Comparison of ENCODE assay signal across 22 mouse cellular contexts in genomic region chr14:18758003-18758402, GRCm38 (mm10).
DNase-seq lines count a peak whose midpoint lies in the region; ATAC-seq and TF ChIP-seq lines count a peak whose summit lies in the region.
"Had no signal": no experiment of that assay in that cellular context is flagged by ENCODE, and none has a peak within 500 bp of the region (broad histone marks: within the 10 kb centered on the region; RNA-seq: fewer than 3 reads in every experiment).

No protein-coding gene starts in this region.

- no peaks in the 10 kb centered on the region for H3K36me3 ChIP-seq in kidney, embryonic 16.5 days (ENCODE audit: insufficient read depth, low read length)
- H3K36me3 ChIP-seq in kidney, embryonic 14.5 days (ENCODE audit: control insufficient read depth, insufficient read depth, low read length), result no peaks in the 10 kb centered on the region
- no peaks in the 10 kb centered on the region for H3K36me3 ChIP-seq in kidney, postnatal 0 days (ENCODE audit: insufficient read depth, low read length)
- no peaks in the 10 kb centered on the region for H3K36me3 ChIP-seq in midbrain, embryonic 16.5 days (ENCODE audit: control insufficient read depth, insufficient read depth, low read length)
- H3K36me3 ChIP-seq: embryonic facial prominence, embryonic 12.5 days; forebrain, embryonic 15.5 days; heart, embryonic 10.5 days; hindbrain, embryonic 12.5 days had no signal

- H3K4me1 ChIP-seq in kidney, embryonic 16.5 days (ENCODE audit: insufficient read depth, low read length), result no peaks in the 10 kb centered on the region
- H3K4me1 ChIP-seq in kidney, embryonic 14.5 days (ENCODE audit: control insufficient read depth, insufficient read depth, low read length), result no peaks in the 10 kb centered on the region
- H3K4me1 ChIP-seq in kidney, postnatal 0 days (replicated peaks; ENCODE audit: insufficient read depth, low read length), result no peaks in the 10 kb centered on the region
- peaks cover 8% of the 10 kb centered on the region for H3K4me1 ChIP-seq in midbrain, embryonic 16.5 days (ENCODE audit: control insufficient read depth, insufficient read depth, low read length)
- H3K4me1 ChIP-seq: embryonic facial prominence, embryonic 12.5 days; heart, embryonic 10.5 days had no signal

- H3K4me3 ChIP-seq in kidney, embryonic 16.5 days (ENCODE audit: low read length), result no peak overlapping the region
- H3K4me3 ChIP-seq in kidney, embryonic 14.5 days (ENCODE audit: low read length), result no peak overlapping the region
- no peak overlapping the region for H3K4me3 ChIP-seq in kidney, postnatal 0 days (replicated peaks; ENCODE audit: low read depth, low read length)
- no peak overlapping the region for H3K4me3 ChIP-seq in midbrain, embryonic 16.5 days (ENCODE audit: low read depth, low read length)
- H3K4me3 ChIP-seq: embryonic facial prominence, embryonic 12.5 days; forebrain, embryonic 15.5 days; heart, embryonic 10.5 days; hindbrain, embryonic 12.5 days had no signal

- no peak overlapping the region for H3K9ac ChIP-seq in kidney, embryonic 16.5 days (replicated peaks; ENCODE audit: low read length)
- H3K9ac ChIP-seq in kidney, embryonic 14.5 days (ENCODE audit: low read depth, low read length), result no peak overlapping the region
- H3K9ac ChIP-seq in kidney, postnatal 0 days (ENCODE audit: low read depth, low read length), result no peak overlapping the region
- H3K9ac ChIP-seq in midbrain, embryonic 16.5 days (ENCODE audit: low read depth, low read length), result no peak overlapping the region
- H3K9ac ChIP-seq: embryonic facial prominence, embryonic 12.5 days; forebrain, embryonic 15.5 days; hindbrain, embryonic 12.5 days had no signal

- no peak overlapping the region for H3K27ac ChIP-seq in kidney, embryonic 16.5 days (ENCODE audit: low read length)
- no peak overlapping the region for H3K27ac ChIP-seq in kidney, embryonic 14.5 days (ENCODE audit: low read depth, low read length)
- no peak overlapping the region for H3K27ac ChIP-seq in kidney, postnatal 0 days
- no peak overlapping the region for H3K27ac ChIP-seq in midbrain, embryonic 16.5 days (ENCODE audit: low read length)
- H3K27ac ChIP-seq: embryonic facial prominence, embryonic 12.5 days; heart, embryonic 10.5 days; hindbrain, embryonic 12.5 days had no signal

- ATAC-seq in kidney, embryonic 16.5 days (ENCODE audit: low FRiP score, low TSS enrichment), result no peak
- ATAC-seq in kidney, embryonic 14.5 days (ENCODE audit: low FRiP score, low TSS enrichment), result no peak
- peak; percentile 29; the same call in 1 of the 2 replicates for ATAC-seq in kidney, postnatal 0 days (replicated peaks; ENCODE audit: low FRiP score, low read depth)
- ATAC-seq in midbrain, embryonic 16.5 days, result no peak
- ATAC-seq: activated CD4-positive, CD25-positive, alpha-beta regulatory T cell, adult 4 months; Patski had no signal

- WGBS in kidney, embryonic 16.5 days, result 67% methylated on average over 2 of the region's 2 CpGs
- 84% methylated on average over 2 of the region's 2 CpGs for WGBS in kidney, embryonic 14.5 days
- WGBS in kidney, postnatal 0 days, result 80% methylated on average over 2 of the region's 2 CpGs
- 86% methylated on average over 2 of the region's 2 CpGs for WGBS in midbrain, embryonic 16.5 days

- no peaks in the 10 kb centered on the region for H3K27me3 ChIP-seq in kidney, embryonic 16.5 days (ENCODE audit: insufficient read depth, low read length)
- no peaks in the 10 kb centered on the region for H3K27me3 ChIP-seq in kidney, embryonic 14.5 days (ENCODE audit: control insufficient read depth, insufficient read depth, low read length)
- H3K27me3 ChIP-seq in kidney, postnatal 0 days (ENCODE audit: insufficient read depth, low read length), result no peaks in the 10 kb centered on the region
- no peaks in the 10 kb centered on the region for H3K27me3 ChIP-seq in midbrain, embryonic 16.5 days (ENCODE audit: control insufficient read depth, insufficient read depth, low read depth, low read length)
- H3K27me3 ChIP-seq: CH12.LX; embryonic facial prominence, embryonic 12.5 days; forebrain, embryonic 15.5 days; hindbrain, embryonic 12.5 days; Patski had no signal

- TF ChIP-seq CTCF in kidney, postnatal 0 days (IDR thresholded peaks at IDR 0.05; ENCODE audit: low read depth), result no peak

- H3K4me2 ChIP-seq in kidney, embryonic 16.5 days (replicated peaks; ENCODE audit: low read depth, low read length), result no peak overlapping the region
- no peak overlapping the region for H3K4me2 ChIP-seq in kidney, embryonic 14.5 days (replicated peaks; ENCODE audit: low read depth, low read length)
- H3K4me2 ChIP-seq in kidney, postnatal 0 days (ENCODE audit: low read length), result no peak overlapping the region
- no peak overlapping the region for H3K4me2 ChIP-seq in midbrain, embryonic 16.5 days (ENCODE audit: low read length)
- H3K4me2 ChIP-seq: embryonic facial prominence, embryonic 12.5 days; forebrain, embryonic 15.5 days; hindbrain, embryonic 12.5 days had no signal

- DNase-seq in kidney, adult 11 months, result peak; percentile 16
- DNase-seq in kidney, adult 9 months, result peak; percentile 77
- peak; percentile 26 for DNase-seq in kidney, postnatal 0 days (ENCODE audit: low spot score)
- DNase-seq in spleen, adult 18-20 months, result no peak
- DNase-seq: adrenal gland, postnatal 14 days; cerebellum, adult 11-12 months; cerebellum, adult 9-10 months; cerebellum, postnatal 25 days; gastrocnemius, postnatal 10 days; heart, adult 18-20 months; heart, postnatal 10 days; heart, postnatal 4 days had no signal

- H3K9me3 ChIP-seq in kidney, embryonic 16.5 days (ENCODE audit: low read length), result no peaks in the 10 kb centered on the region
- H3K9me3 ChIP-seq in kidney, embryonic 14.5 days (ENCODE audit: control insufficient read depth, low read length), result no peaks in the 10 kb centered on the region
- H3K9me3 ChIP-seq in kidney, postnatal 0 days (replicated peaks; ENCODE audit: low read length), result no peaks in the 10 kb centered on the region
- H3K9me3 ChIP-seq in midbrain, embryonic 16.5 days (replicated peaks; ENCODE audit: control insufficient read depth, low read length, poor library complexity, severe bottlenecking), result no peaks in the 10 kb centered on the region
- H3K9me3 ChIP-seq: embryonic facial prominence, embryonic 12.5 days; forebrain, embryonic 15.5 days; heart, embryonic 10.5 days; hindbrain, embryonic 12.5 days had no signal

Comparison
In these comparisons a context has a peak if more than half of its experiments do, and no peak if none do; other contexts are left out.
1. DNase-seq: peak in kidney, adult 11 months (single experiment), kidney, adult 9 months (single experiment) and kidney, postnatal 0 days (single experiment); none in spleen, adult 18-20 months (0 of 2).